Mouse (Mus musculus) embryonic facial prominence, embryonic 10.5 days (tissue): ENCODE measurements around the gene Creb3l4. TPM values are rescaled to one million over a fixed set of nuclear protein-coding genes. Genes with fewer than 3 reads are reported as not detected.

Source experiments
- DNase-seq: peaks from one replicate; pipeline ENCODE4 v3.0.0-alpha.2; 2017; ENCODE audit warnings: low spot score
- H3K27ac ChIP-seq: fragments of 300-500 bp; sonication (generic); replicated peaks from 2 replicates; pipeline ENCODE4 v1.5.1; 2016; ENCODE audit warnings: mild to moderate bottlenecking
- H3K27me3 ChIP-seq: fragments of 300-500 bp; sonication (generic); replicated peaks from 2 replicates; pipeline ENCODE4 v1.6.1; 2016; ENCODE audit warnings: low read depth, mild to moderate bottlenecking; ENCODE audit not compliant: poor library complexity, severe bottlenecking
- H3K36me3 ChIP-seq: fragments of 300-500 bp; sonication (generic); replicated peaks from 2 replicates; pipeline ENCODE4 v1.6.1; 2016; ENCODE audit warnings: mild to moderate bottlenecking, moderate library complexity
- H3K4me1 ChIP-seq: fragments of 300-500 bp; sonication (generic); 2 replicates; pipeline ENCODE4 v1.6.1; 2016
- H3K4me3 ChIP-seq: fragments of 300-500 bp; sonication (generic); 2 replicates; pipeline ENCODE4 v1.5.1; 2016; ENCODE audit warnings: mild to moderate bottlenecking, moderate library complexity
- H3K9me3 ChIP-seq: fragments of 300-500 bp; sonication (generic); 2 replicates; pipeline ENCODE4 v1.6.1; 2016; ENCODE audit warnings: mild to moderate bottlenecking
- WGBS: fragments of 180-500 bp; shearing (Covaris S2); methylation state at CpG from one replicate; pipeline ENCODE4 v1.1.7; 2016; 5-methylcytosine and 5-hydroxymethylcytosine counted together
- microRNA-seq: library from miRNA; unstranded; fragments of <30 nt; microRNA quantifications from one replicate; pipeline ENCODE4, GENCODE M21; 2017
- polyA plus RNA-seq: library from polyadenylated mRNA; unstranded; fragments of >200 nt; fragmentation: Nextera tagmentation; extraction: Ambion mirVana; gene quantifications from 2 replicates; pipeline ENCODE4 v1.2.1, GENCODE M21; 2016

Gene Creb3l4
- polyA plus RNA-seq, 1 experiment from 2014 or later, result 6.1 TPM

GRCm38 (mm10) chr3:90195644-90196043 lies 47.7 kb downstream of the Creb3l4 start:
- Histone ChIP-seq H3K4me3 (no peak overlapping the region), H3K4me1 (0 out of 2 replicates have a peak, but pooled peaks cover 3% of the 10 kb centered on the region), H3K36me3 (no peaks in the 10 kb centered on the region), H3K27me3 (no peaks in the 10 kb centered on the region), H3K27ac (no peak overlapping the region), H3K9me3 (no peaks in the 10 kb centered on the region)
- DNase-seq, result no peak
- WGBS, result 78% methylated on average over 1 of the region's 1 CpGs

DNA sequence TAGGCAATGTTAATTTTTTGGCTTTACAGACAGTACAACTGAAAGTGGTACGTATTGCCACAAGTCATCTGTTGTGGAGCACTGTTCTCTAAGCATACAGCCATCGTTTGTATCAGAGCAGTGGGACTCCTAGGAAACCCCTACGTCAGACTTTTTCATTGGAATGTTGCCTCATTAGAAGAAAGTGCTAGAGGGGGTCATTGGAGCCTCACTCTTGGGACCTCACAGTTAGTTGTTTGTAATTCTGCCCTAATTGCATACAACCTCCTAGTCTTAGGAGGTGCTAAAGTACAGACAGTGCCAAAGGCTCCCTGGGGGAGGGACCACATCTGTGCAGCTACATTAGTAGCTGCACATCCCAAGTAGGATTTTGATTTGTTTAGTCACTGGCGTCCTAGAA lies 48.6 kb downstream of the Creb3l4 start:
- WGBS, result 50% methylated on average over 4 of the region's 4 CpGs
- H3K27me3 ChIP-seq, result no peaks in the 10 kb centered on the region
- no peak overlapping the region for H3K27ac ChIP-seq
- no peak overlapping the region for H3K4me3 ChIP-seq
- H3K9me3 ChIP-seq, result no peaks in the 10 kb centered on the region
- DNase-seq, result no peak
- H3K4me1 ChIP-seq, result 0 out of 2 replicates have a peak, but pooled peaks cover 3% of the 10 kb centered on the region
- no peaks in the 10 kb centered on the region for H3K36me3 ChIP-seq

GRCm38 (mm10) chr3:90190859-90191510 lies 52.3 kb downstream of the Creb3l4 start:
- WGBS, result 84% methylated on average over 11 of the region's 11 CpGs

More at GRCm38 (mm10) chr3:90190859-90191510, 52.3 kb downstream of the Creb3l4 start:
- Histone ChIP-seq H3K27ac (no peak overlapping the region), H3K9me3 (no peaks in the 10 kb centered on the region), H3K36me3 (no peaks in the 10 kb centered on the region), H3K4me1 (0 out of 2 replicates have a peak, but pooled peaks cover 3% of the 10 kb centered on the region), H3K27me3 (no peaks in the 10 kb centered on the region), H3K4me3 (no peak overlapping the region)
- DNase-seq, result no peak

Small RNA genes lying within 50 kb of the gene (microRNA-seq; reads per million reads assigned to microRNA genes)
- not detected for gene Mir7012

Other genes with a start within 250 kb of the Creb3l4 start
- 200 and 206 TPM in 2 replicates for gene Hax1, start 244.7 kb downstream of the Creb3l4 start, polyA plus RNA-seq
- gene 4933434E20Rik, start 191.9 kb downstream of the Creb3l4 start, polyA plus RNA-seq, result 181 and 195 TPM in 2 replicates
- gene Ubap2l, start 190.9 kb downstream of the Creb3l4 start, polyA plus RNA-seq, result 240 and 243 TPM in 2 replicates
- gene Tpm3, start 170.9 kb downstream of the Creb3l4 start, polyA plus RNA-seq, result 597 and 601 TPM in 2 replicates
- 0.55 and 0.59 TPM in 2 replicates for gene Nup210l, start 139.4 kb downstream of the Creb3l4 start, polyA plus RNA-seq
- gene Rps27, start 29.9 kb downstream of the Creb3l4 start, polyA plus RNA-seq, result 1,048 and 1,124 TPM in 2 replicates
- gene Rab13, start 29.8 kb downstream of the Creb3l4 start, polyA plus RNA-seq, result 25.4 and 25.5 TPM in 2 replicates
- gene Jtb, start 11.9 kb downstream of the Creb3l4 start, polyA plus RNA-seq, result 79.3 and 81.4 TPM in 2 replicates
- 60.9 and 64.2 TPM in 2 replicates for gene Slc39a1, start 4.7 kb upstream of the Creb3l4 start, polyA plus RNA-seq
- 26.1 and 26.8 TPM in 2 replicates for gene Crtc2, start 10.7 kb upstream of the Creb3l4 start, polyA plus RNA-seq
- gene Dennd4b, start 21.7 kb upstream of the Creb3l4 start, polyA plus RNA-seq, result 4.3 and 5.3 TPM in 2 replicates
- gene Gatad2b, start 49.7 kb upstream of the Creb3l4 start, polyA plus RNA-seq, result 13.6 and 15.7 TPM in 2 replicates
- 29.4 and 33.9 TPM in 2 replicates for gene Slc27a3, start 146.4 kb upstream of the Creb3l4 start, polyA plus RNA-seq
- 42.8 and 46.3 TPM in 2 replicates for gene Ints3, start 190.1 kb upstream of the Creb3l4 start, polyA plus RNA-seq
- 2.0 and 3.3 TPM in 2 replicates for gene Npr1, start 222.4 kb upstream of the Creb3l4 start, polyA plus RNA-seq
- 356 and 367 TPM in 2 replicates for gene Ilf2, start 232.6 kb upstream of the Creb3l4 start, polyA plus RNA-seq
- 55.5 and 57.2 TPM in 2 replicates for gene Snapin, start 247.5 kb upstream of the Creb3l4 start, polyA plus RNA-seq